Mouse (Mus musculus) liver, embryonic 14.5 days (tissue): ENCODE measurements around the gene Cdrt4.

ENCODE experiments used
- CTCF ChIP-seq: IDR thresholded peaks from 2 replicates; pipeline ENCODE4 v1.5.1; 2016; ENCODE audit warnings: antibody characterized with exemption, low read depth, control low read depth
- EP300 ChIP-seq: IDR thresholded peaks from 2 replicates; pipeline ENCODE4 v1.6.1; 2016; ENCODE audit warnings: antibody characterized with exemption, low read depth

- TF ChIP-seq EP300 (no peak), CTCF (no peak)
Observed at GRCm38 (mm10) chr11:62984365-62984764, 33.4 kb downstream of the Cdrt4 start.
